Mouse (Mus musculus) heart, adult 10 weeks (tissue): ENCODE results near the gene Gm49630. TPM values are rescaled to one million over a fixed set of nuclear protein-coding genes. Genes with fewer than 3 reads are reported as not detected.

Experiments used
- polyA plus RNA-seq: library from polyadenylated mRNA; stranded (reverse); fragments of 350-450 nt; fragmentation: Illumina TruSeq; extraction: RNeasy Lipid Tissue Mini Kit (QIAGEN cat#74804); gene quantifications from one replicate; pipeline ENCODE4 v1.2.3, GENCODE M21; 2014; ENCODE audit warnings: low read depth, low replicate concordance

Gm49630 gene
- not detected for polyA plus RNA-seq

GRCm38 (mm10) chr17:7371879-7372278, at the start of gene Gm49630:
Gene Gm49630 (minus strand): TSS chr17:7371979.

GRCm38 (mm10) chr17:7385364-7385763, 13.6 kb upstream of the Gm49630 start, which contains the start of gene Unc93a2:
Gene Unc93a2 (minus strand): TSS chr17:7385464.

GRCm38 (mm10) chr17:7352596-7352995, 19.2 kb downstream of the Gm49630 start, which contains the start of gene Ttll2:
Gene Ttll2 (minus strand): TSS chr17:7352696.

GRCm38 (mm10) chr17:7324346-7324745, 47.4 kb downstream of the Gm49630 start, which contains the start of gene Tcp10a:
Gene Tcp10a (plus strand): TSS chr17:7324646.

Other genes with a start within 250 kb of the Gm49630 start
- 27.3 TPM for gene Rps6ka2, start 201.9 kb downstream of the Gm49630 start, polyA plus RNA-seq
- gene Tcp10a, start 47.3 kb downstream of the Gm49630 start, polyA plus RNA-seq = not detected
- gene Ttll2, start 19.3 kb downstream of the Gm49630 start, polyA plus RNA-seq = not detected
- gene Unc93a2, start 13.5 kb upstream of the Gm49630 start, polyA plus RNA-seq = not detected